Mouse (Mus musculus) stomach, postnatal 0 days (tissue): ENCODE results near the gene Tmx2.

ENCODE experiments used
- CTCF ChIP-seq: IDR thresholded peaks from 2 replicates; pipeline ENCODE4 v1.5.1; 2016; ENCODE audit warnings: antibody characterized with exemption, low read depth, mild to moderate bottlenecking, moderate library complexity
- EP300 ChIP-seq: optimal IDR thresholded peaks from 2 replicates; pipeline ENCODE3; 2016; ENCODE audit warnings: antibody characterized with exemption

GRCm38 (mm10) chr2:84714811-84715561 lies 36.0 kb upstream of the Tmx2 start, which contains the start of gene Zdhhc5:
- TF ChIP-seq CTCF (no peak), EP300 (no peak)
